Mouse (Mus musculus) liver, postnatal 0 days (tissue): ENCODE data around the gene Apobec1.

Source experiments
- CTCF ChIP-seq: sonication (generic); IDR thresholded peaks from 2 replicates; pipeline ENCODE4 v1.5.1; 2016; ENCODE audit warnings: antibody characterized with exemption, low read depth
- EP300 ChIP-seq: IDR thresholded peaks from 2 replicates; pipeline ENCODE4 v1.6.1; 2016; ENCODE audit warnings: antibody characterized with exemption, low read depth, mild to moderate bottlenecking

DNA sequence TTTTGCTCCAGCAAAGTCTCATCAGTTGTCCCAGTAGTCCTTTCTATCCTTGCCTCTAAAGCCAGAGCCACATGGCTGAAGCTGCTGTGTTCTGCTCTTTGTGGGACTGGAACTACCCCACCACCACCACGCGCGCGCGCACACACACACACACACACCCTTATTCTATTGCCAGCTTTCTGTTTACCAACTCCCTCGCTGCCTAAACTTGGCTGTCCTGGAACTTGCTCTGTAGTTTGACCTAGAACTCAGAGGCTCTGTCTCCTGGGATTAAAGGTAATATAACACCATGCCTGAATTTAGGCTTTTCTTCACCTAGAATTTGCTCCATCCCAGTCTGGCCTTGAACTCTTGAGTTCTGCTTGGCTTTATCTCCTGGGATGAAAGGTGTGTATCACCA is 18.8 kb upstream of the Apobec1 start:
- TF ChIP-seq CTCF, result no peak
- no peak for TF ChIP-seq EP300
